Mouse (Mus musculus): ENCODE measurements around the gene Hoxa6. TPM values are rescaled to one million over a fixed set of nuclear protein-coding genes. Genes with fewer than 3 reads are reported as not detected.
A peak's percentile ranks its signal among the peaks of the same experiment; 100 is the strongest.

Gene Hoxa6
- polyA plus RNA-seq, 1 experiment = not detected

- no peak overlapping the region for H3K4me3 ChIP-seq (ENCODE audit: extremely low read depth, insufficient read depth, insufficient read length)
- 9% methylated on average over 9 of the region's 9 CpGs for WGBS
- TF ChIP-seq POLR2A (IDR thresholded peaks at IDR 0.05; ENCODE audit: low read depth, low read length) (no peak), CTCF (IDR thresholded peaks at IDR 0.05; ENCODE audit: extremely low read depth, insufficient read depth, insufficient read length, insufficient replicate concordance) (no peak)
- no peak overlapping the region for H3K27ac ChIP-seq (ENCODE audit: insufficient read depth, low read length)
- H3K4me1 ChIP-seq (ENCODE audit: control insufficient read depth, insufficient read depth, insufficient read length) = peaks cover 6% of the 10 kb centered on the region; the same call in 1 of the 2 replicates
- H3K36me3 ChIP-seq (ENCODE audit: control insufficient read depth, insufficient read depth, low read length) = no peaks in the 10 kb centered on the region
- DNase-seq (ENCODE audit: low read depth in 1 of 2, low spot score in 2 of 2) = no peak
- H3K27me3 ChIP-seq (ENCODE audit: control insufficient read depth, insufficient read depth, low read length) = peaks cover 51% of the 10 kb centered on the region
Measured at GRCm38 (mm10) chr6:52241001-52241621, 32.6 kb upstream of the Hoxa6 start.

- Histone ChIP-seq H3K4me3 (ENCODE audit: extremely low read depth, insufficient read depth, insufficient read length) (no peak within 1 kb of the TSS), H3K36me3 (ENCODE audit: control insufficient read depth, insufficient read depth, low read length) (no peaks in the 10 kb centered on the region), H3K4me1 (ENCODE audit: control insufficient read depth, insufficient read depth, insufficient read length) (peaks cover 6% of the 10 kb centered on the region; the same call in 1 of the 2 replicates), H3K27me3 (ENCODE audit: control insufficient read depth, insufficient read depth, low read length) (peaks cover 46% of the 10 kb centered on the region), H3K27ac (ENCODE audit: insufficient read depth, low read length) (no peak within 1 kb of the TSS)
- DNase-seq (ENCODE audit: low read depth in 1 of 2, low spot score in 2 of 2) = peak; percentile 47 to 66
- 7% methylated on average over 35 of the region's 35 CpGs for WGBS
- peak; percentile 85; the same call in 1 of the 2 replicates for TF ChIP-seq CTCF (IDR thresholded peaks at IDR 0.05; ENCODE audit: extremely low read depth, insufficient read depth, insufficient read length, insufficient replicate concordance)
- no peak for TF ChIP-seq POLR2A (IDR thresholded peaks at IDR 0.05; ENCODE audit: low read depth, low read length)
Measured at GRCm38 (mm10) chr6:52240389-52241000, 32.0 kb upstream of the Hoxa6 start, which contains the start of gene Hoxa10. Gene Hoxa10 (minus strand): TSS chr6:52240854.

GRCm38 (mm10) chr6:52239625-52240388 is 31.3 kb upstream of the Hoxa6 start:
- H3K4me3 ChIP-seq (ENCODE audit: extremely low read depth, insufficient read depth, insufficient read length) = no peak overlapping the region
- no peak for DNase-seq (ENCODE audit: low read depth in 1 of 2, low spot score in 2 of 2)
- WGBS = 8% methylated on average over 30 of the region's 30 CpGs
- H3K27me3 ChIP-seq (ENCODE audit: control insufficient read depth, insufficient read depth, low read length) = peaks cover 43% of the 10 kb centered on the region
- no peaks in the 10 kb centered on the region for H3K36me3 ChIP-seq (ENCODE audit: control insufficient read depth, insufficient read depth, low read length)
- TF ChIP-seq POLR2A (IDR thresholded peaks at IDR 0.05; ENCODE audit: low read depth, low read length) (no peak), CTCF (IDR thresholded peaks at IDR 0.05; ENCODE audit: extremely low read depth, insufficient read depth, insufficient read length, insufficient replicate concordance) (no peak)
- peaks cover under 1% of the 10 kb centered on the region; the same call in 1 of the 2 replicates for H3K4me1 ChIP-seq (ENCODE audit: control insufficient read depth, insufficient read depth, insufficient read length)
- no peak overlapping the region for H3K27ac ChIP-seq (ENCODE audit: insufficient read depth, low read length)

GRCm38 (mm10) chr6:52238976-52239375 is 30.5 kb upstream of the Hoxa6 start:
- Histone ChIP-seq H3K27me3 (ENCODE audit: control insufficient read depth, insufficient read depth, low read length) (peaks cover 45% of the 10 kb centered on the region), H3K36me3 (ENCODE audit: control insufficient read depth, insufficient read depth, low read length) (no peaks in the 10 kb centered on the region), H3K27ac (ENCODE audit: insufficient read depth, low read length) (no peak overlapping the region), H3K4me3 (ENCODE audit: extremely low read depth, insufficient read depth, insufficient read length) (no peak overlapping the region), H3K4me1 (ENCODE audit: control insufficient read depth, insufficient read depth, insufficient read length) (peaks cover 5% of the 10 kb centered on the region; the same call in 1 of the 2 replicates)
- 29% methylated on average over 7 of the region's 7 CpGs for WGBS
- DNase-seq (ENCODE audit: low read depth in 1 of 2, low spot score in 2 of 2) = no peak
- no peak for TF ChIP-seq CTCF (IDR thresholded peaks at IDR 0.05; ENCODE audit: extremely low read depth, insufficient read depth, insufficient read length, insufficient replicate concordance)
- no peak for TF ChIP-seq POLR2A (IDR thresholded peaks at IDR 0.05; ENCODE audit: low read depth, low read length)

GRCm38 (mm10) chr6:52238155-52238545 is 29.6 kb upstream of the Hoxa6 start:
- no peak overlapping the region for H3K27ac ChIP-seq (ENCODE audit: insufficient read depth, low read length)
- H3K27me3 ChIP-seq (ENCODE audit: control insufficient read depth, insufficient read depth, low read length) = peaks cover 44% of the 10 kb centered on the region
- WGBS = 49% methylated on average over 7 of the region's 7 CpGs
- H3K4me1 ChIP-seq (ENCODE audit: control insufficient read depth, insufficient read depth, insufficient read length) = peaks cover 7% of the 10 kb centered on the region; the same call in 1 of the 2 replicates
- H3K36me3 ChIP-seq (ENCODE audit: control insufficient read depth, insufficient read depth, low read length) = no peaks in the 10 kb centered on the region
- no peak overlapping the region for H3K4me3 ChIP-seq (ENCODE audit: extremely low read depth, insufficient read depth, insufficient read length)
- no peak for DNase-seq (ENCODE audit: low read depth in 1 of 2, low spot score in 2 of 2)
- TF ChIP-seq POLR2A (IDR thresholded peaks at IDR 0.05; ENCODE audit: low read depth, low read length) (no peak), CTCF (IDR thresholded peaks at IDR 0.05; ENCODE audit: extremely low read depth, insufficient read depth, insufficient read length, insufficient replicate concordance) (no peak)

DNA sequence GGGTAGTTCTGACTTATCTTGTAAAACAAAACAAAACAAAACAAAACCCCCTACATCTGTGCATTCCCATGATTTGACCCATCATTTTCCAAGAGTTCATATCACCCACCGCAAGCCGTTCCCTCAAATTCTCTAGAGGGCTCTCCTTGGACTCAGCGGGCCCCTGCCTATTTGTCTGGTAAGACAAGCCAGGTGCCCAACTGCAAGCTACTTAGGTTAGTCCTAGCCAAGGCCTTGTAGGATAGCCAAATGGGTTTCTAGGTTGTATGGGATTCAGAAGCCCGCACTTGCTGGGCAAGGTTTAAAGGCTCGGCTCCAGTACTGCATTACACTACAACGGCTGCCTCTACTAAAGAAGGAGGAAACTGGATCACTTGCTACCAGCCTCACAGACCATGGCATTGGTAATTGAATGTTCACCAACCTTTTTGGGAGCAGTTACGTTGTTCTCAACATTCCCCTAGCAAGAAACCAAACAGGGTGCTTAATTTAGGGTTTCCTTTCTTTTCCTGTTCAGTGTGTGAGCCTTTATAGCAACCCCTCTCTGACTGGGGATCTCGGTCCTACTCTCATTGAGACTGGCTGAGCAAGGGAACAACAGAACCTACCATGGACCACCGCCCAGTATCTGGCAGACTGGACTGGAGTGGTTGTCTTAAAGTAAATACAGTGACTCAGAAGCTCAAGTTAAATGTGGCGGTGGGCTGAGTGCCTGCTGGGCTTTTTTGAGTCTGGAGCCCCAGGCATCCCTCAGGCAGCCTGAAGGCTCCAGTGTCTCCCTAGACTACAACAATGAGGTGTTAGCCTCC is 29.0 kb upstream of the Hoxa6 start:
- no peak for DNase-seq (ENCODE audit: low read depth in 1 of 2, low spot score in 2 of 2)
- peaks cover 7% of the 10 kb centered on the region for H3K4me1 ChIP-seq (ENCODE audit: control insufficient read depth, insufficient read depth, insufficient read length)
- peaks cover 49% of the 10 kb centered on the region for H3K27me3 ChIP-seq (ENCODE audit: control insufficient read depth, insufficient read depth, low read length)
- TF ChIP-seq POLR2A (IDR thresholded peaks at IDR 0.05; ENCODE audit: low read depth, low read length) = no peak
- WGBS = 79% methylated on average over 10 of the region's 10 CpGs
- H3K4me3 ChIP-seq (ENCODE audit: extremely low read depth, insufficient read depth, insufficient read length) = no peak overlapping the region
- H3K36me3 ChIP-seq (ENCODE audit: control insufficient read depth, insufficient read depth, low read length) = no peaks in the 10 kb centered on the region
- H3K27ac ChIP-seq (ENCODE audit: insufficient read depth, low read length) = no peak overlapping the region

Measured in spleen, adult 2 months (tissue).